Mouse (Mus musculus): ENCODE measurements at regions not wholly inside any gene's neighbourhood (a gene's known extent, or its start where the extent isn't known, plus 50 kb on each side); places are given as distances from the start of the nearest gene placed in this dataset.

DNA sequence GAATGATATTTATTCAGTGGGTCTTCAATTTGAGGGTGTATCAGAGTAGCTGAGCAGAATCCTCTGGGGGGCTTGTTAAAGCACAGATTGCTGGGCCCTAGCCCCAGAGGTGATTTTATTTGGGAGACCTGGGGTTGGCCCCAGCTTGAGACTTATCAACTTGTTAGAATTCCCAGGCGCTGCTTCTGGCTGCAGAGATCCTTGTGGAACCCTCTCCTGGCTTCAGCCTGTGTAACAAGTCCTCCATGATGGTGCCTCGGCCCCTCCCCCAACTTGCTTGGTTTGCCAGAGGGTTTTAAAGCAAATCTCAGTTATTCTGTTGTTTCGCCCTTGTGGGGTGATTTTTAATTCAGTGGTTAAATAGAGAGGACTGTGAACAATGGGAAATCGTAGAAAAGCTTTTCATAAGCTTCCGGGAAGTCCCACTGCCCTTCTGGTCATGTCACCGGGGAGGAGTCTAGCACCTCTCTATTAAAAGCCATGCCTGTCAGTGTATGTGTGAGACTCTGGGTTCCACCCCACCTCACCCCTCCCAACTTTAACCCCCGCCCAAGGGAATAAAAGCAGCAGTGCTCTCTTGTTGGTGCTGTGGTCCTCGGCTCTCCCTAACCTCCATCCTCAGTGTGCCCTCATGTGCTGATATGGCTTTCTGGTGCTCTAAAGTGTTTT lies 684.0 kb upstream of the Car8 start:
- TF ChIP-seq CTCF (IDR thresholded peaks at IDR 0.05; ENCODE audit: insufficient read depth, low read depth, low read length), result no peak
- no peak for TF ChIP-seq POLR2A (IDR thresholded peaks at IDR 0.05; ENCODE audit: insufficient read depth, low read depth, low read length)
